Mouse (Mus musculus): ENCODE data around the gene Asb15.

DNA sequence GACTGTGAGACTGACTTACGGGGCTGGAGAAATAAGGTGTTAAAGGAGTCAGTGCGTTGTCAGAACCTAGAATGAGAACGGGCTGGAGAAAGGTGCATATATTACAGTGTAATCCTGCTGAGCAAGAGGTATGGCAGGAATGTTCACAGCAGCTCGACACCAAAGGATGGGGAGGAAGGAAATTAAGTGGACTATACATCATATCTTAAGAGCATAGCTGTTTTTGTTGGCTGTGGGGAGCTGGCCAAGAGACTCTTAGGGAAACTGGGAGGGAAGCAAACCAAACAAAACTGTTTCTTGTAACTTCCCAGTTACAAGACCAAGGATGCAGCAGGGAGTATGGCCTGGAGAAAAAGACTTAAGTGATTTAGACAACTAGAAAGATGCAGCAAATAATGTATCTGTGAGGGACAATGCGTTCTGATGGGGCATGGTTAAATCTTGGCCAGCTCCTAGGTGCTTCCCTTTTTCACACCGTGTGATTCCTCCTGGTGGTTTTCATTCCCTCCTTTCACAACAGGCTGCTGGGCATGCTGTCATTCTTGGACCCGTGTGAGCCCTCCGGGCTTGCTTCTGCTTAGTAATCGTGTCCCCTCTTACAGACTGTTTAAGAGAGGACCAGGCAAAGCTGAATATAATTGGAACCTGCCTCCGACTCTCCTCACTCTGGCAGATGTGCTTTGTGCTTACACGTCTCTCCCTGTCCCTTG lies 2.9 kb downstream of the Asb15 start:
- TF ChIP-seq CTCF (IDR thresholded peaks at IDR 0.05; ENCODE audit: borderline replicate concordance, insufficient read depth, low read length) (no peak), POLR2A (IDR thresholded peaks at IDR 0.05; ENCODE audit: low read depth, low read length) (no peak; the same call in 1 of the 2 replicates)

Data from embryonic fibroblast, embryonic 13.5 days (primary cell).